Mouse (Mus musculus): ENCODE measurements at regions not wholly inside any gene's neighbourhood (a gene's known extent, or its start where the extent isn't known, plus 50 kb on each side); places are given as distances from the start of the nearest gene placed in this dataset.

- Histone ChIP-seq H3K4me1 (no peaks in the 10 kb centered on the region), H3K36me3 (no peaks in the 10 kb centered on the region), H3K4me2 (no peak overlapping the region), H3K27me3 (replicated peaks) (no peaks in the 10 kb centered on the region), H3K9ac (no peak overlapping the region), H3K27ac (no peak overlapping the region), H3K9me3 (no peaks in the 10 kb centered on the region), H3K4me3 (replicated peaks) (no peak overlapping the region)
- 73% methylated on average over 3 of the region's 3 CpGs for WGBS
- no peak for ATAC-seq (ENCODE audit: insufficient read depth, low FRiP score, low read depth)
Measured at GRCm38 (mm10) chr11:25538641-25539258, 671.8 kb downstream of the 5730522E02Rik start.

GRCm38 (mm10) chr11:25536069-25536468, 674.5 kb downstream of the 5730522E02Rik start:
- Histone ChIP-seq H3K9ac (no peak overlapping the region), H3K4me2 (no peak overlapping the region), H3K27ac (no peak overlapping the region), H3K4me3 (replicated peaks) (no peak overlapping the region), H3K27me3 (replicated peaks) (no peaks in the 10 kb centered on the region), H3K9me3 (no peaks in the 10 kb centered on the region), H3K36me3 (no peaks in the 10 kb centered on the region), H3K4me1 (no peaks in the 10 kb centered on the region)
- WGBS = 54% methylated on average over 7 of the region's 7 CpGs
- ATAC-seq (ENCODE audit: insufficient read depth, low FRiP score, low read depth) = no peak

- no peaks in the 10 kb centered on the region for H3K36me3 ChIP-seq
- H3K27ac ChIP-seq = no peak overlapping the region
- WGBS = 22% methylated on average over 2 of the region's 2 CpGs
- H3K4me1 ChIP-seq = no peaks in the 10 kb centered on the region
- H3K4me2 ChIP-seq = no peak overlapping the region
- no peaks in the 10 kb centered on the region for H3K27me3 ChIP-seq (replicated peaks)
- no peaks in the 10 kb centered on the region for H3K9me3 ChIP-seq
- no peak overlapping the region for H3K9ac ChIP-seq
- H3K4me3 ChIP-seq (replicated peaks) = no peak overlapping the region
- no peak for ATAC-seq (ENCODE audit: insufficient read depth, low FRiP score, low read depth)
Measured at GRCm38 (mm10) chr11:25533081-25533480, 677.5 kb downstream of the 5730522E02Rik start.

GRCm38 (mm10) chr11:25531668-25532398, 678.7 kb downstream of the 5730522E02Rik start:
- no peak overlapping the region for H3K27ac ChIP-seq
- no peak overlapping the region for H3K4me2 ChIP-seq
- no peak for ATAC-seq (ENCODE audit: insufficient read depth, low FRiP score, low read depth)
- H3K9me3 ChIP-seq = no peaks in the 10 kb centered on the region
- no peaks in the 10 kb centered on the region for H3K27me3 ChIP-seq (replicated peaks)
- H3K9ac ChIP-seq = no peak overlapping the region
- WGBS = 69% methylated on average over 9 of the region's 9 CpGs
- H3K4me3 ChIP-seq (replicated peaks) = no peak overlapping the region
- no peaks in the 10 kb centered on the region for H3K36me3 ChIP-seq
- no peaks in the 10 kb centered on the region for H3K4me1 ChIP-seq

- Histone ChIP-seq H3K9ac (no peak overlapping the region), H3K27ac (no peak overlapping the region), H3K4me2 (no peak overlapping the region), H3K9me3 (no peaks in the 10 kb centered on the region), H3K4me1 (no peaks in the 10 kb centered on the region), H3K4me3 (replicated peaks) (no peak overlapping the region), H3K36me3 (no peaks in the 10 kb centered on the region), H3K27me3 (replicated peaks) (no peaks in the 10 kb centered on the region)
- 65% methylated on average over 5 of the region's 5 CpGs for WGBS
- ATAC-seq (ENCODE audit: insufficient read depth, low FRiP score, low read depth) = no peak
Measured at GRCm38 (mm10) chr11:25528056-25528455, 682.5 kb downstream of the 5730522E02Rik start.

GRCm38 (mm10) chr11:25518903-25519302, 691.7 kb downstream of the 5730522E02Rik start:
- H3K4me1 ChIP-seq = no peaks in the 10 kb centered on the region
- WGBS = 63% methylated on average over 2 of the region's 2 CpGs
- H3K27ac ChIP-seq = no peak overlapping the region

GRCm38 (mm10) chr11:25518131-25518530, 692.4 kb downstream of the 5730522E02Rik start:
- Histone ChIP-seq H3K9me3 (no peaks in the 10 kb centered on the region), H3K36me3 (no peaks in the 10 kb centered on the region), H3K27ac (no peak overlapping the region), H3K4me1 (no peaks in the 10 kb centered on the region), H3K27me3 (replicated peaks) (no peaks in the 10 kb centered on the region), H3K4me2 (no peak overlapping the region), H3K4me3 (replicated peaks) (no peak overlapping the region), H3K9ac (no peak overlapping the region)
- 88% methylated on average over 1 of the region's 1 CpGs for WGBS
- no peak for ATAC-seq (ENCODE audit: insufficient read depth, low FRiP score, low read depth)

More at GRCm38 (mm10) chr11:25518903-25519302, 691.7 kb downstream of the 5730522E02Rik start:
- ATAC-seq (ENCODE audit: insufficient read depth, low FRiP score, low read depth) = no peak
- Histone ChIP-seq H3K4me3 (replicated peaks) (no peak overlapping the region), H3K36me3 (no peaks in the 10 kb centered on the region), H3K4me2 (no peak overlapping the region), H3K27me3 (replicated peaks) (no peaks in the 10 kb centered on the region), H3K9me3 (no peaks in the 10 kb centered on the region), H3K9ac (no peak overlapping the region)

- Histone ChIP-seq H3K36me3 (no peaks in the 10 kb centered on the region), H3K4me2 (no peak overlapping the region), H3K27ac (no peak overlapping the region), H3K27me3 (replicated peaks) (no peaks in the 10 kb centered on the region), H3K9ac (no peak overlapping the region), H3K4me3 (replicated peaks) (no peak overlapping the region), H3K4me1 (no peaks in the 10 kb centered on the region), H3K9me3 (no peaks in the 10 kb centered on the region)
- 87% methylated on average over 3 of the region's 3 CpGs for WGBS
- no peak for ATAC-seq (ENCODE audit: insufficient read depth, low FRiP score, low read depth)
Measured at GRCm38 (mm10) chr11:25505500-25505899, 705.1 kb downstream of the 5730522E02Rik start.

- ATAC-seq (ENCODE audit: insufficient read depth, low FRiP score, low read depth) = no peak
- no peak overlapping the region for H3K27ac ChIP-seq
- H3K9ac ChIP-seq = no peak overlapping the region
- H3K4me2 ChIP-seq = no peak overlapping the region
- no peaks in the 10 kb centered on the region for H3K9me3 ChIP-seq
- no peak overlapping the region for H3K4me3 ChIP-seq (replicated peaks)
- no peaks in the 10 kb centered on the region for H3K36me3 ChIP-seq
- H3K27me3 ChIP-seq (replicated peaks) = no peaks in the 10 kb centered on the region
- H3K4me1 ChIP-seq = no peaks in the 10 kb centered on the region
- WGBS = 51% methylated on average over 2 of the region's 2 CpGs
Measured at GRCm38 (mm10) chr11:25473682-25474365, 736.7 kb downstream of the 5730522E02Rik start.

GRCm38 (mm10) chr11:25469819-25470218, 740.7 kb downstream of the 5730522E02Rik start:
- H3K27me3 ChIP-seq (replicated peaks) = no peaks in the 10 kb centered on the region
- H3K4me1 ChIP-seq = no peaks in the 10 kb centered on the region
- no peaks in the 10 kb centered on the region for H3K9me3 ChIP-seq
- WGBS = 82% methylated on average over 6 of the region's 6 CpGs
- H3K4me3 ChIP-seq (replicated peaks) = no peak overlapping the region
- H3K9ac ChIP-seq = no peak overlapping the region
- H3K27ac ChIP-seq = no peak overlapping the region
- ATAC-seq (ENCODE audit: insufficient read depth, low FRiP score, low read depth) = no peak
- H3K4me2 ChIP-seq = no peak overlapping the region
- H3K36me3 ChIP-seq = no peaks in the 10 kb centered on the region

- no peak overlapping the region for H3K4me3 ChIP-seq (replicated peaks)
- ATAC-seq (ENCODE audit: insufficient read depth, low FRiP score, low read depth) = no peak
- H3K9ac ChIP-seq = no peak overlapping the region
- H3K9me3 ChIP-seq = no peaks in the 10 kb centered on the region
- H3K4me2 ChIP-seq = no peak overlapping the region
- H3K36me3 ChIP-seq = no peaks in the 10 kb centered on the region
- WGBS = 64% methylated on average over 1 of the region's 1 CpGs
- no peak overlapping the region for H3K27ac ChIP-seq
- H3K27me3 ChIP-seq (replicated peaks) = no peaks in the 10 kb centered on the region
- H3K4me1 ChIP-seq = no peaks in the 10 kb centered on the region
Measured at GRCm38 (mm10) chr11:25437206-25437605, 773.4 kb downstream of the 5730522E02Rik start.

GRCm38 (mm10) chr11:25435645-25436044, 774.9 kb downstream of the 5730522E02Rik start:
- no peak overlapping the region for H3K9ac ChIP-seq
- H3K4me2 ChIP-seq = no peak overlapping the region
- H3K9me3 ChIP-seq = no peaks in the 10 kb centered on the region
- H3K27me3 ChIP-seq (replicated peaks) = no peaks in the 10 kb centered on the region
- H3K36me3 ChIP-seq = no peaks in the 10 kb centered on the region
- H3K4me3 ChIP-seq (replicated peaks) = no peak overlapping the region
- WGBS = 33% methylated on average over 1 of the region's 1 CpGs
- no peaks in the 10 kb centered on the region for H3K4me1 ChIP-seq
- ATAC-seq (ENCODE audit: insufficient read depth, low FRiP score, low read depth) = no peak
- no peak overlapping the region for H3K27ac ChIP-seq

Data from stomach, embryonic 15.5 days (tissue).